Mouse (Mus musculus) forebrain, embryonic 16.5 days (tissue): ENCODE results near the gene Olfr32. TPM values are rescaled to one million over a fixed set of nuclear protein-coding genes. Genes with fewer than 3 reads are reported as not detected.
"Not testable (repeated sequence)": the region's sequence is repeated elsewhere in the genome, so short reads cannot be mapped to it uniquely, and the experiment has no call there.

Experiments
- ATAC-seq: fragments of 200-750 bp; cut with Nextera tagmentation; 2 replicates; pipeline ENCODE4 v1.8.0; 2017; ENCODE audit warnings: mild to moderate bottlenecking, moderate library complexity
- H3K27ac ChIP-seq: fragments of 300-500 bp; sonication (generic); 2 replicates; pipeline ENCODE4 v1.5.1; 2014; ENCODE audit warnings: low read length, control low read depth
- H3K27me3 ChIP-seq: fragments of 300-500 bp; sonication (generic); replicated peaks from 2 replicates; pipeline ENCODE4 v1.6.1; 2014; ENCODE audit warnings: low read length; ENCODE audit not compliant: control insufficient read depth, insufficient read depth
- H3K36me3 ChIP-seq: fragments of 300-500 bp; sonication (generic); 2 replicates; pipeline ENCODE4 v1.6.1; 2014; ENCODE audit not compliant: control insufficient read depth, insufficient read depth
- H3K4me1 ChIP-seq: fragments of 300-500 bp; sonication (generic); replicated peaks from 2 replicates; pipeline ENCODE4 v1.6.1; 2014; ENCODE audit warnings: low read length; ENCODE audit not compliant: control insufficient read depth, insufficient read depth
- H3K4me2 ChIP-seq: fragments of 300-500 bp; sonication (generic); 2 replicates; pipeline ENCODE4 v1.6.1; 2014; ENCODE audit warnings: mild to moderate bottlenecking, low read length, control low read depth
- H3K4me3 ChIP-seq: fragments of 300-500 bp; sonication (generic); replicated peaks from 2 replicates; pipeline ENCODE4 v1.5.1; 2014; ENCODE audit warnings: mild to moderate bottlenecking, low read length, control low read depth
- H3K9ac ChIP-seq: fragments of 300-500 bp; sonication (generic); replicated peaks from 2 replicates; pipeline ENCODE4 v1.6.1; 2014; ENCODE audit warnings: low read depth, low read length, control low read depth
- H3K9me3 ChIP-seq: fragments of 300-500 bp; sonication (generic); 2 replicates; pipeline ENCODE4 v1.6.1; 2016; ENCODE audit warnings: low read length; ENCODE audit not compliant: control insufficient read depth
- WGBS: fragments of 180-500 bp; shearing (Covaris S2); extraction: QIAGEN DNeasy Blood & Tissue Kit; methylation state at CpG from one replicate; pipeline ENCODE4 v1.1.7; 2014; 5-methylcytosine and 5-hydroxymethylcytosine counted together
- polyA plus RNA-seq: library from polyadenylated mRNA; unstranded; fragments of >200 nt; fragmentation: Nextera tagmentation; extraction: Ambion mirVana; gene quantifications from 2 replicates; pipeline ENCODE4 v1.2.1, GENCODE M21; 2015

Gene Olfr32
- 0.19 TPM in 1 of 2 replicates, not detected in the other for polyA plus RNA-seq

DNA sequence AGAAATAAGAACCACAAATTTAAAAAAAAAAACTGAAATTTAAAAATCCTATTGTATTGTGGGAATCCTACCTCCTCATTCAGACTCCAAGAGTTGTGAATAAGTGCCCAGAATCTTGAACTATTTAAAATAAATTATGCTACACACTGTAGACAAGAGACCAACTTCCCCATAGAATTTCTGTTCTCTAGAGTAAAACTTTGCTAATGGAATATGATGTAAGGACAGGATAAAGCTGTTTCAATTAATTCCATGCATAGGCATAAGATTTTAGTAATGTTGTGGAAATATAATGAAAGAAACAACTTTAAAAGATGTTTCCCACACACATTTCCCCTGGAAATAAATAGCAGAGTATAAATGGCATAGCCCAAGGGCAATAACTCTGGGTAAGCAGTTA is at the start of gene Olfr32:
Gene Olfr32 (minus strand): TSS at position 101 of the 400 bp plus-strand sequence.
- no peak within 1 kb of the TSS for H3K4me2 ChIP-seq
- no peak within 1 kb of the TSS for H3K4me3 ChIP-seq
- H3K36me3 ChIP-seq: no peaks in the 10 kb centered on the region
- H3K4me1 ChIP-seq: no peaks in the 10 kb centered on the region
- no peak for ATAC-seq
- no peak within 1 kb of the TSS for H3K9ac ChIP-seq
- no peaks in the 10 kb centered on the region for H3K9me3 ChIP-seq
- no peak within 1 kb of the TSS for H3K27ac ChIP-seq
- H3K27me3 ChIP-seq: no peaks in the 10 kb centered on the region

DNA sequence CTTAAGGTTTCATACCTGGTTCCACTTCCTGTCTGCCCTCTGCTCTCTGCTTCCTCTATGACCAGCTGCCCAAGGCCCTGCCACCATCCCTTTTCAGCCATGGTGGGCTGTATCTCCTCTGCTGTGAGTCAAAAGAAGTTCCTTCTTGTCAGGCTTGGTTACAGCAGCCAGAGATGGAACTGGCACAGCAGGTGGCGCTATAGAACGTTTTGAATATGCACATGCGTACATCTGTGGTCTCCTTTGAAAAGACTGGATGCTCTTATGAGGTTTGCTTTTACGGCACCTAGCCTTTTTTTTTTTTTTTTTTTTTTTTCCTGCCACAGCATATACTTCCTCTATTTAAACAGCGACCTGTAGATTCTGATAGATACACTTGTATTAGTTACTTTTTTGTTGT is 45.0 kb upstream of the Olfr32 start:
- H3K4me3 ChIP-seq, ATAC-seq, H3K27me3 ChIP-seq, H3K9ac ChIP-seq, H3K36me3 ChIP-seq, H3K27ac ChIP-seq, H3K4me2 ChIP-seq, H3K9me3 ChIP-seq, H3K4me1 ChIP-seq: not testable (repeated sequence)
- no CpG with 5 or more reads among the region's 5 CpGs for WGBS

DNA sequence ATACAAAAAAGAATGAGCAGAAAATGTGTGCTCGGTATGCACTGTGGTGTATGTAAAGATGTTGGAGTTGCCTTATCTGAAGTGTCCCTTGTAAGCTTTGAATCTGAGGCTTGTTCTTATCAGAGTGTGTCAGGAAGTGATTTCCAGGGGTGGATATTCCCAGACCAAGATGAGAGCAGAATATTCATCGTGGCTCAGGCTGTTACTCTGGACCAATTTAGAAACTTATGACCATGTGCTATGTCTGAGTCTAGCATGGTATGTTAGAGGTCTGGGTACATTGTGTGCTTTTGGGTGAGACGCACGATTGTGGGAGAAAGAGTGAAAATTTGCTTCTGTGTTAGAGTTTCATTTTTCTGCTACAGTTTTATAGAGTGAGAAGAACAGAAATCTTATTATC is 44.0 kb upstream of the Olfr32 start:
- not testable (repeated sequence) for H3K27me3 ChIP-seq, H3K9ac ChIP-seq, H3K9me3 ChIP-seq, H3K4me1 ChIP-seq, H3K36me3 ChIP-seq, ATAC-seq, H3K27ac ChIP-seq, H3K4me3 ChIP-seq, H3K4me2 ChIP-seq
- WGBS: no CpG with 5 or more reads among the region's 4 CpGs

DNA sequence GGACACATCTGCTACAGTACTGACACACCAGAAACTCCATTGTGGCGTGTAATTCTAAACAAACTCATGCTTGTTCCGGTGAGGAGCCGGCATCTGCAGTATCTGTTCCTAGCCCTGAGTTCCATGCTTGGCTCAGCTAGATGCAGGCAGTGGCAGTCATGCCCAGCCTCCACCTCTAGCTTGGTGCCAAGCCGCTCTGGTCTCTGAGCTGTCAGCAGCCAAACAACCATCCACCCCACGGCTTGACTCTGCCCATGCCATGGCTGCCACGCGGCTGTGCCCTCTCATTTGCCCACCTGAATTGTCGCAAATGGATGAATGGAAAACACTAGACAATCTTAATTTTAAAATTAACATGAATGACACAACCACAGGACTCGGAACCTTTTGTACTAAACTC is 11.8 kb upstream of the Olfr32 start:
- no peaks in the 10 kb centered on the region for H3K4me1 ChIP-seq
- H3K9ac ChIP-seq: no peak overlapping the region
- H3K27ac ChIP-seq: no peak overlapping the region
- H3K9me3 ChIP-seq: no peaks in the 10 kb centered on the region
- 88% methylated on average over 9 of the region's 9 CpGs for WGBS
- H3K4me3 ChIP-seq: no peak overlapping the region
- no peak for ATAC-seq
- no peaks in the 10 kb centered on the region for H3K36me3 ChIP-seq
- H3K27me3 ChIP-seq: no peaks in the 10 kb centered on the region
- no peak overlapping the region for H3K4me2 ChIP-seq

DNA sequence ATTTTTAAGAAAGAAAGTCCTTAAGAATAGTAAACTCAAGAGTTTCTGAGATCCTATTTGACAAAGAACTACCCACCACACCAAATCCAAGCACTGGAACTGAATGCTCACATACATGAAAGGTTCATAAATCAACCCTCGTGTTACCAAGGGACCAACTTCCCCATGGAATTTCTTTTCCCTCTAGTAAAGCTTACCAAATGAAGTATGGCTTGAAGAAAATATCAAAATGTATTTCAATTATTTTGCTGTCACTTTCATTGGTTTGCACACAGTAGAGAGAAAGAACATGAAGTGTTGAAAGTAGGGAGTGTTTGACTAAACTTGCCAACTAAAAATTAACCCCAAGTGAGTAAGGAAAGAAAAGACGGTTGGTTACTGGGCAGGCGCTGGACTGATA is 10.9 kb upstream of the Olfr32 start, which contains the start of gene Olfr1270:
Gene Olfr1270 (minus strand): TSS at position 101 of the 400 bp plus-strand sequence.
- Histone ChIP-seq H3K4me1 (no peaks in the 10 kb centered on the region), H3K9me3 (no peaks in the 10 kb centered on the region), H3K4me2 (no peak within 1 kb of the TSS), H3K4me3 (no peak within 1 kb of the TSS), H3K36me3 (no peaks in the 10 kb centered on the region), H3K27ac (no peak within 1 kb of the TSS), H3K9ac (no peak within 1 kb of the TSS), H3K27me3 (no peaks in the 10 kb centered on the region)
- ATAC-seq: no peak
- 94% methylated on average over 3 of the region's 3 CpGs for WGBS

DNA sequence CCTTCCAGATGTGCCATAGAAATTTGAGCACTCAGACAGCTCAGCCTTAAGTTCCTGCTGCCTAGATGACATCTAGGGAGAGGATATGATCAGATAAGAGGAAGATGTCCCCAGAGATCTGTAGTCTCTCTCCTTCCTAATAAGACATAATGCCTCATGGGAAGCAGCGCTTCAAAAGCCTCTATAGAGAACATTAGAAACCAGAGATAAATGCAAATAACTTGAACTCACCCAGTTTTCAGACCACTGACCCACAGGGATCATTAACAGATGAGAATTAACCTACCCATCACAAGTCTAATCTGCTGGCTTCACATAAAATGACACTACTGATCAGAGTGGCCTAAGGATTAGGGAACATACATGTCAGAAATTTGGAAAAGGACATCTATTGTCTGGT is 20.8 kb downstream of the Olfr32 start, which contains the start of gene Olfr1269:
Gene Olfr1269 (minus strand): TSS at position 101 of the 400 bp plus-strand sequence.
- no peak for ATAC-seq
- no peak within 1 kb of the TSS for H3K27ac ChIP-seq
- no peaks in the 10 kb centered on the region for H3K4me1 ChIP-seq
- H3K9me3 ChIP-seq: no peaks in the 10 kb centered on the region
- H3K36me3 ChIP-seq: no peaks in the 10 kb centered on the region
- no peak within 1 kb of the TSS for H3K4me2 ChIP-seq
- WGBS: 88% methylated on average over 1 of the region's 1 CpGs
- H3K4me3 ChIP-seq: no peak within 1 kb of the TSS
- no peaks in the 10 kb centered on the region for H3K27me3 ChIP-seq
- no peak within 1 kb of the TSS for H3K9ac ChIP-seq

Other genes with a start within 250 kb of the Olfr32 start
- not detected in 2 replicates for gene Olfr1258, start 215.0 kb downstream of the Olfr32 start, polyA plus RNA-seq
- gene Olfr1259, start 193.6 kb downstream of the Olfr32 start, polyA plus RNA-seq: not detected in 2 replicates
- gene Olfr1260, start 168.0 kb downstream of the Olfr32 start, polyA plus RNA-seq: not detected in 2 replicates
- gene Olfr1261, start 151.1 kb downstream of the Olfr32 start, polyA plus RNA-seq: not detected in 2 replicates
- not detected in 2 replicates for gene Olfr1262, start 142.2 kb downstream of the Olfr32 start, polyA plus RNA-seq
- gene Olfr1263, start 130.2 kb downstream of the Olfr32 start, polyA plus RNA-seq: not detected in 2 replicates
- not detected in 2 replicates for gene Olfr1264, start 116.7 kb downstream of the Olfr32 start, polyA plus RNA-seq
- not detected in 2 replicates for gene Olfr1265, start 107.0 kb downstream of the Olfr32 start, polyA plus RNA-seq
- gene Olfr140, start 78.7 kb downstream of the Olfr32 start, polyA plus RNA-seq: not detected in 2 replicates
- gene Olfr1269, start 20.9 kb downstream of the Olfr32 start, polyA plus RNA-seq: not detected in 2 replicates
- not detected in 2 replicates for gene Olfr1270, start 10.8 kb upstream of the Olfr32 start, polyA plus RNA-seq
- not detected in 2 replicates for gene Olfr1506, start 82.2 kb upstream of the Olfr32 start, polyA plus RNA-seq
- gene Olfr142, start 115.3 kb upstream of the Olfr32 start, polyA plus RNA-seq: not detected in 2 replicates
- not detected in 2 replicates for gene Olfr1271, start 128.7 kb upstream of the Olfr32 start, polyA plus RNA-seq
- gene Olfr1272, start 150.5 kb upstream of the Olfr32 start, polyA plus RNA-seq: not detected in 2 replicates
- not detected in 2 replicates for gene Gm13769, start 179.9 kb upstream of the Olfr32 start, polyA plus RNA-seq